Mouse (Mus musculus) hindbrain, embryonic 10.5 days (tissue): ENCODE measurements at regions not wholly inside any gene's neighbourhood (a gene's known extent, or its start where the extent isn't known, plus 50 kb on each side); places are given as distances from the start of the nearest gene placed in this dataset.
A peak's percentile ranks its signal among the peaks of the same experiment; 100 is the strongest.

Experiments used
- DNase-seq: peaks from one replicate; pipeline ENCODE4 v3.0.0-alpha.2; 2017; ENCODE audit warnings: low spot score
- H3K27ac ChIP-seq: fragments of 300-500 bp; sonication (generic); 2 replicates; pipeline ENCODE4 v1.5.1; 2016; ENCODE audit warnings: mild to moderate bottlenecking, moderate library complexity
- H3K27me3 ChIP-seq: fragments of 300-500 bp; sonication (generic); 2 replicates; pipeline ENCODE4 v1.6.1; 2016; ENCODE audit warnings: mild to moderate bottlenecking; ENCODE audit not compliant: poor library complexity, insufficient read depth, severe bottlenecking
- H3K36me3 ChIP-seq: fragments of 300-500 bp; sonication (generic); 2 replicates; pipeline ENCODE4 v1.6.1; 2016; ENCODE audit warnings: mild to moderate bottlenecking, moderate library complexity
- H3K4me1 ChIP-seq: fragments of 300-500 bp; sonication (generic); replicated peaks from 2 replicates; pipeline ENCODE4 v1.6.1; 2016; ENCODE audit warnings: mild to moderate bottlenecking
- H3K4me3 ChIP-seq: fragments of 300-500 bp; sonication (generic); 2 replicates; pipeline ENCODE4 v1.5.1; 2016; ENCODE audit warnings: mild to moderate bottlenecking, moderate library complexity
- H3K9me3 ChIP-seq: fragments of 300-500 bp; sonication (generic); 2 replicates; pipeline ENCODE4 v1.6.1; 2016; ENCODE audit warnings: mild to moderate bottlenecking, moderate library complexity
- WGBS: fragments of 180-500 bp; shearing (Covaris S2); methylation state at CpG from one replicate; pipeline ENCODE4 v1.1.7; 2016; 5-methylcytosine and 5-hydroxymethylcytosine counted together

- H3K4me3 ChIP-seq: no peak overlapping the region
- no peaks in the 10 kb centered on the region for H3K36me3 ChIP-seq
- H3K27me3 ChIP-seq: no peaks in the 10 kb centered on the region
- no peak for DNase-seq
- WGBS: 90% methylated on average over 9 of the region's 9 CpGs
- H3K4me1 ChIP-seq: no peaks in the 10 kb centered on the region
- no peak overlapping the region for H3K27ac ChIP-seq
- H3K9me3 ChIP-seq: no peaks in the 10 kb centered on the region
Observed at GRCm38 (mm10) chr7:36507895-36508431, 190.0 kb upstream of the Tshz3 start.

GRCm38 (mm10) chr7:36513680-36514079 lies 184.2 kb upstream of the Tshz3 start:
- no peak overlapping the region for H3K27ac ChIP-seq
- no peaks in the 10 kb centered on the region for H3K27me3 ChIP-seq
- WGBS: 92% methylated on average over 3 of the region's 3 CpGs

DNA sequence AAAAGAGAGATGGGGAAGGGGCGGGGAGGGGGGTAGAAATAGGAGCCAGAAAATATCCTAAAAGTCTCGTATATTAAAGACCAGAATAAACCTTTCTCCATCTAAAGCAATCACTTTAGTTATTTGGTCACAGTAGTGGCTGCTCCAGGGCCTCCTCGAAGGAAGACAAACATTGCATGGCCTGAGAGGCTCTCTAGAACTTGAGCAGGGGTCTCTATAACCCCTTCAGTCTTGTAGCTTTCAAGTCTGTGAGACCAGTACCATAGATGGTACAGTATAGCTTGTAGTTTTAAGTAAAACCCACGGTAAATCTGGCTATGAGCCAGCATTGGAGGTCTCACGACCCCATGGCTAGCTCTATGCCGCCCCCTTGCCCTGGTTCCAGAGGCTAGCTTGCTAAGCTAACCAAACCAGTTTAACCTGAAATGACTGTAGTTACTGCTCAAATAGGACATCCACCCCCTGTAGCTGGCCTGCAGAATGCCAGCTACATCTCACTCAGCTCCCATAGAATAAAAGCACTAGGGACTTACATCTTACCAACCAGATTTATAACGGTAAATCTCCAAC lies 181.7 kb upstream of the Tshz3 start:
- H3K27ac ChIP-seq: no peak overlapping the region
- WGBS: 61% methylated on average over 7 of the region's 7 CpGs
- H3K4me3 ChIP-seq: no peak overlapping the region
- H3K36me3 ChIP-seq: no peaks in the 10 kb centered on the region
- no peaks in the 10 kb centered on the region for H3K27me3 ChIP-seq
- DNase-seq: no peak
- H3K9me3 ChIP-seq: no peaks in the 10 kb centered on the region
- no peaks in the 10 kb centered on the region for H3K4me1 ChIP-seq

More at GRCm38 (mm10) chr7:36513680-36514079, 184.2 kb upstream of the Tshz3 start:
- Histone ChIP-seq H3K4me1 (no peaks in the 10 kb centered on the region), H3K36me3 (no peaks in the 10 kb centered on the region), H3K9me3 (no peaks in the 10 kb centered on the region), H3K4me3 (no peak overlapping the region)
- DNase-seq: no peak

DNA sequence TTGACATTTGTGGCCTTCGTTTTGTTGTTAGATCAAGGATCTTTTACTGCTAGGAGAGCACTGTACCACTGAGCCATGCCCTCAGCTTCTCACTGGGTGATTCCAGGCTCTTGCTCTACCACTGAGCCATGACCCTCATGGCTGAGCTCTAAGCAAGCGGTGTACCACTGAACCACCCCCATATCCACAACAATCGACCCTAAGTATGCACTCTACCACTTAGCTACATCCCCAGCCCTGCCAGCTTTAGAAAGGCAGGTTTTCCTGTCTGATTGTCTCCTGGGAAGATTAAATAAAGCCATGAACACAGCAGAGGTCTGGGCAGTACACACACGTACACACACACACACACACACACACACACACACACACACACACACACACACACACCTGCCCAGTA lies 178.9 kb upstream of the Tshz3 start:
- Histone ChIP-seq H3K4me1 (no peaks in the 10 kb centered on the region), H3K27ac (no peak overlapping the region), H3K9me3 (no peaks in the 10 kb centered on the region), H3K36me3 (no peaks in the 10 kb centered on the region), H3K27me3 (no peaks in the 10 kb centered on the region), H3K4me3 (no peak overlapping the region)
- WGBS: 85% methylated on average over 4 of the region's 4 CpGs
- DNase-seq: no peak

- Histone ChIP-seq H3K27ac (no peak overlapping the region), H3K4me3 (no peak overlapping the region), H3K27me3 (no peaks in the 10 kb centered on the region), H3K4me1 (no peaks in the 10 kb centered on the region), H3K36me3 (no peaks in the 10 kb centered on the region), H3K9me3 (no peaks in the 10 kb centered on the region)
- DNase-seq: no peak
- WGBS: 78% methylated on average over 5 of the region's 5 CpGs
Observed at GRCm38 (mm10) chr7:36522960-36523359, 175.0 kb upstream of the Tshz3 start.

DNA sequence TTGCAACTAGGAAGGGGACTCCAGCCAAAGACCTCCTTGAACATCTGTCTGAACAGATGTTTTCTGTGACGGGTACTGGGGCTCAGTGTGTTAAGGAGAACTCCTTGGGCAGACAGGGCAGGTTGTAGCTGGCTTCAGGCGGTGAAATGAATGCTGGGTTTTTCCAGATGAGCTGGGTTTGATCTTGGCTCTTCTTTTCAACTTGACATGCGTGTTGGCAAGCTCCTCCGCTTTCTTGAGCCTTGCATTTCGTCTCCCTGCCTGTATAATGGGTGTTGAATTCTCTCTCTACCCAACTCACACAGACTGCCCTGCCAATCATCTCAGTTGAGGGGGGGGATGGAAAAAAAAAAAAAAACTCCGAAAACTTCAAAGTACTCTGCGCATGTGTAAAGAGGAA lies 171.8 kb upstream of the Tshz3 start:
- Histone ChIP-seq H3K4me1 (no peaks in the 10 kb centered on the region), H3K27me3 (no peaks in the 10 kb centered on the region), H3K9me3 (no peaks in the 10 kb centered on the region), H3K27ac (no peak overlapping the region), H3K36me3 (no peaks in the 10 kb centered on the region), H3K4me3 (no peak overlapping the region)
- no peak for DNase-seq
- WGBS: 82% methylated on average over 7 of the region's 7 CpGs

- WGBS: 76% methylated on average over 3 of the region's 3 CpGs
- H3K27ac ChIP-seq: no peak overlapping the region
- H3K36me3 ChIP-seq: no peaks in the 10 kb centered on the region
- no peaks in the 10 kb centered on the region for H3K27me3 ChIP-seq
- no peaks in the 10 kb centered on the region for H3K4me1 ChIP-seq
- H3K4me3 ChIP-seq: no peak overlapping the region
- H3K9me3 ChIP-seq: no peaks in the 10 kb centered on the region
- DNase-seq: no peak
Observed at GRCm38 (mm10) chr7:36526692-36527091, 171.2 kb upstream of the Tshz3 start.

DNA sequence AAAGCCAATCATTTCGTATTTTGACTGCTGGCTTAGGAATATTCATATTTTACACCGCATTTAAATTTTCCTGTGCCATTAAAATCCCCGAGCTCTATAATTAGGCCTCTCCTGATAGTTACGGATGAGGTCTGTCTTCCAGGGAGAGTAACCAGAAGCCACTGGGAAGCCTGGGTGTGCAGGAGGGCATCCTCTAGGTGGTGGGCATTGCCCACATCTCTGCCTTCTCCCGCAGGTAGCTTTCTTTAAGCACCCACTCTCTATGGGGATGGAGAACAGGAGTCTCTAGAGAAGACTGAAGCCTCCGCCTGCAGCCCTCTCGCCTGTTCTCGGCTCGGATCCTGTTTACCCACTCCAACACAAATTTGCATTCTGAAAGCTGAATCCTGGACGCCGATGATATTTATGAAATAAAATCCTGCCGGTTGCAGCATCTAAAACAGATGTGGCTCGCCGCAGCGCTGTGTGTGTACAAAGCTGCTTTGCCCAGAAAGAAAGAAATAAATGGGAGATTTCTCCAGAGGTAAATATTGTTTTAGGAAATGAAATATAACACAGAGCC lies 168.3 kb upstream of the Tshz3 start:
- 87% methylated on average over 15 of the region's 15 CpGs for WGBS
- Histone ChIP-seq H3K27me3 (no peaks in the 10 kb centered on the region), H3K4me3 (no peak overlapping the region), H3K27ac (no peak overlapping the region), H3K4me1 (no peaks in the 10 kb centered on the region), H3K36me3 (no peaks in the 10 kb centered on the region), H3K9me3 (no peaks in the 10 kb centered on the region)
- DNase-seq: no peak

DNA sequence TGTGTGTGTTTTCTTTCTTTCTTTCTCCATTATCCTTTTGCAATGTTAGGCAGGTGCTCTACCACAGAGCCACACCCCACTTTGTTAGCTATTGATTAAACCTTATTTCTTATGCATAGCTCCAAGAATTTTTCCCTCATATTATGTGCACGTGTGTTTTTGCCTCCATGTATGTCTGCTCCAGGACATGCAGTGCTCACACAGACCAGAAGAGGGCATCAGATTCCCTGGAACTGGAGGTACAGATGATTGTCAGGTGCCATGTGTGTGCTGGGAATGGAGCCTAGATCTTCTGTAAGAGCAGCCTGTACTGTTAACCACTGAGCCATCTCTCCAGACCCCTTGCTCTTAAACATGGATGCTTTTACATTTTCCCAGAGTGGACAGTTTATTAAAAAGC lies 166.4 kb upstream of the Tshz3 start:
- DNase-seq: no peak
- H3K9me3 ChIP-seq: no peaks in the 10 kb centered on the region
- 69% methylated on average over 1 of the region's 1 CpGs for WGBS
- no peaks in the 10 kb centered on the region for H3K36me3 ChIP-seq
- H3K27me3 ChIP-seq: no peaks in the 10 kb centered on the region
- H3K4me3 ChIP-seq: no peak overlapping the region
- H3K4me1 ChIP-seq: no peaks in the 10 kb centered on the region
- H3K27ac ChIP-seq: no peak overlapping the region

DNA sequence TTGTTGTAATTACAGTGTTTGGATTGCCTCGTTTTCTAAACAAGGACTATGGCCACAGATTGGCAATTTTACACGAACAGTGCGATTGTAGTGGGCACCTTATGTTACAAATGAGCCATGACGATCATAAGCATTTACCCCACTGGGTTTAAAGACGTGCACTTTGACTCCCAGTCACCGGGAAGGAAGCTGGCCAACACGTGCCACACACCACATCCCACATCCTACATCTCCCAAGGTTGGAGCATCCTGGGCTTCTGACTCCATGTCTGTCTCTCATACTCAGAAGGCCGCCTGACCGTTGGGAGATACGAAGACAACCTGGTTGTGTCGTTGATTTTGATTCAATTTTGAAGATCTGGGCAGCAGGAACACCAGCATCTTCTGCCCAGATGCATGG lies 159.8 kb upstream of the Tshz3 start:
- H3K27ac ChIP-seq: no peak overlapping the region
- no peaks in the 10 kb centered on the region for H3K4me1 ChIP-seq
- H3K36me3 ChIP-seq: no peaks in the 10 kb centered on the region
- H3K9me3 ChIP-seq: no peaks in the 10 kb centered on the region
- WGBS: 91% methylated on average over 11 of the region's 11 CpGs
- H3K4me3 ChIP-seq: no peak overlapping the region
- no peak for DNase-seq
- H3K27me3 ChIP-seq: no peaks in the 10 kb centered on the region

DNA sequence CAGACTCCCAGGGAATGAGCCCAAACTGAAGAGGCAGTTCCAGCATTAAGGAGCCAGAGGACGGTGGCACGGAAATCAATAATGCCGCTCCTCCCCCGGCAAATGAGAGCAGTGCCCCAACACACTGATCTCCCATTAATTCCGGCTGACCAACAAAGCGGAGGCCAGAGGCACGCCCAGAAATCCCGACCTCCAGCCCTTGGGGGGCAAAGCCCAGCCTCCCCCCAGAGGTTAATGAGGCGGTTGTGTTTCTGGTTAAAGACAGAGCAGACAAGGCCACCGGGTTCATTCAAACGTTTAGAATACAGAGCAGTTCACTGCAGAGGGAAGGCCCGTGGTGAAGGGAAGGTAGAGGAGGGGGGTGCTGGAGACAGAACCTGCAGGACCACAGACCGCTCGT lies 149.9 kb upstream of the Tshz3 start:
- H3K9me3 ChIP-seq: no peaks in the 10 kb centered on the region
- no peaks in the 10 kb centered on the region for H3K36me3 ChIP-seq
- 32% methylated on average over 14 of the region's 14 CpGs for WGBS
- no peak overlapping the region for H3K4me3 ChIP-seq
- DNase-seq: peak; percentile 49
- peaks cover 12% of the 10 kb centered on the region for H3K4me1 ChIP-seq
- 0 out of 2 replicates have a peak overlapping the region, but pooled peaks have one; percentile 53 for H3K27ac ChIP-seq
- peaks cover 52% of the 10 kb centered on the region for H3K27me3 ChIP-seq

- H3K36me3 ChIP-seq: no peaks in the 10 kb centered on the region
- H3K27me3 ChIP-seq: peaks cover 49% of the 10 kb centered on the region
- no peak overlapping the region for H3K4me3 ChIP-seq
- H3K27ac ChIP-seq: no peak overlapping the region
- no peaks in the 10 kb centered on the region for H3K9me3 ChIP-seq
- no peak for DNase-seq
- peaks cover 12% of the 10 kb centered on the region for H3K4me1 ChIP-seq
- 78% methylated on average over 5 of the region's 5 CpGs for WGBS
Observed at GRCm38 (mm10) chr7:36548440-36548839, 149.5 kb upstream of the Tshz3 start.

DNA sequence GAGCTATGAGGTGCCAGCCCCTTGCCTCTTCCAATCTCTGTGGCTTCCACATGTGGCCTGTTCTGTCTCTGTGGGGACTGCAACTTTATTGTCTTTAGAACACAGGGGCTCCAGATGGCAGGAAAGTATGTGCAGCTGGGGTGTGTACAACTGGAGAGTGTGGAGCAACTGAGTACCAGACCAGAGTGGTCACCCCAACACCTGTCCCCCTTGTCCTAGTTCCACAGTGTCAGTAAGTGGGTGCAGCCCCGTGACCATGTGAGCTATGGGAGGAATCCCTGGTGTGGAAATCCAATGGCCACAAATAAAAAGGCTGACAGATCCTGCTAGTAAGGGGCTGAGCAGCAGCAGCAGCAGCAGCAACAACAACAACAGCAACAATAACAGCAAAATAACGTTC lies 126.9 kb upstream of the Tshz3 start:
- H3K9me3 ChIP-seq: no peaks in the 10 kb centered on the region
- WGBS: 80% methylated on average over 2 of the region's 2 CpGs
- no peaks in the 10 kb centered on the region for H3K4me1 ChIP-seq
- no peaks in the 10 kb centered on the region for H3K27me3 ChIP-seq
- H3K36me3 ChIP-seq: no peaks in the 10 kb centered on the region
- H3K4me3 ChIP-seq: no peak overlapping the region
- no peak overlapping the region for H3K27ac ChIP-seq
- no peak for DNase-seq

GRCm38 (mm10) chr7:36582074-36582473 lies 115.8 kb upstream of the Tshz3 start:
- no peak for DNase-seq
- H3K4me3 ChIP-seq: no peak overlapping the region
- 89% methylated on average over 6 of the region's 6 CpGs for WGBS
- H3K27me3 ChIP-seq: no peaks in the 10 kb centered on the region
- no peaks in the 10 kb centered on the region for H3K4me1 ChIP-seq
- no peaks in the 10 kb centered on the region for H3K36me3 ChIP-seq
- no peak overlapping the region for H3K27ac ChIP-seq
- H3K9me3 ChIP-seq: 0 out of 2 replicates have a peak, but pooled peaks cover 4% of the 10 kb centered on the region
